Mouse (Mus musculus) kidney, postnatal 0 days (tissue): ENCODE measurements around the gene Gpc6. TPM values are rescaled to one million over a fixed set of nuclear protein-coding genes. Genes with fewer than 3 reads are reported as not detected.
A peak's percentile ranks its signal among the peaks of the same experiment; 100 is the strongest.

Experiments
- ATAC-seq: fragments of 200-750 bp; cut with Nextera tagmentation; replicated peaks from 2 replicates; pipeline ENCODE4 v1.8.0; 2017; ENCODE audit warnings: low read depth, moderate number of reproducible peaks, moderate TSS enrichment, moderate library complexity; ENCODE audit not compliant: low FRiP score
- DNase-seq: peaks from one replicate; pipeline ENCODE4 v3.0.0-alpha.2; 2016; ENCODE audit warnings: low spot score
- H3K27ac ChIP-seq: fragments of 300-500 bp; sonication (generic); 2 replicates; pipeline ENCODE4 v1.5.1; 2014; ENCODE audit warnings: mild to moderate bottlenecking
- H3K27me3 ChIP-seq: fragments of 300-500 bp; sonication (generic); 2 replicates; pipeline ENCODE4 v1.6.1; 2014; ENCODE audit warnings: low read length, mixed read lengths; ENCODE audit not compliant: insufficient read depth
- H3K36me3 ChIP-seq: fragments of 300-500 bp; sonication (generic); 2 replicates; pipeline ENCODE4 v1.6.1; 2014; ENCODE audit warnings: low read length, mixed read lengths; ENCODE audit not compliant: insufficient read depth
- H3K4me1 ChIP-seq: fragments of 300-500 bp; sonication (generic); replicated peaks from 2 replicates; pipeline ENCODE4 v1.6.1; 2014; ENCODE audit warnings: antibody characterized with exemption, low read length, mixed read lengths; ENCODE audit not compliant: insufficient read depth
- H3K4me2 ChIP-seq: fragments of 300-500 bp; sonication (generic); 2 replicates; pipeline ENCODE4 v1.6.1; 2014; ENCODE audit warnings: mild to moderate bottlenecking, low read length, moderate library complexity, mixed read lengths
- H3K4me3 ChIP-seq: fragments of 300-500 bp; sonication (generic); replicated peaks from 2 replicates; pipeline ENCODE4 v1.5.1; 2014; ENCODE audit warnings: low read depth, low read length
- H3K9ac ChIP-seq: fragments of 300-500 bp; sonication (generic); 2 replicates; pipeline ENCODE4 v1.6.1; 2014; ENCODE audit warnings: low read depth, low read length
- H3K9me3 ChIP-seq: fragments of 300-500 bp; sonication (generic); replicated peaks from 2 replicates; pipeline ENCODE4 v1.6.1; 2016; ENCODE audit warnings: low read length, inconsistent platforms, mixed read lengths
- CTCF ChIP-seq: IDR thresholded peaks from 2 replicates; pipeline ENCODE4 v1.5.1; 2016; ENCODE audit warnings: antibody characterized with exemption, low read depth, mild to moderate bottlenecking, moderate library complexity
- WGBS: fragments of 180-500 bp; shearing (Covaris S2); extraction: QIAGEN DNeasy Blood & Tissue Kit; methylation state at CpG from one replicate; pipeline ENCODE4 v1.1.7; 2014; 5-methylcytosine and 5-hydroxymethylcytosine counted together
- polyA plus RNA-seq: library from polyadenylated mRNA; unstranded; fragments of >200 nt; fragmentation: Nextera tagmentation; extraction: Ambion mirVana; gene quantifications from 2 replicates; pipeline ENCODE4 v1.2.1, GENCODE M21; 2015

Gpc6 gene
- polyA plus RNA-seq, 1 experiment from 2014 or later: 46.4 TPM

- Histone ChIP-seq H3K4me1 (no peaks in the 10 kb centered on the region), H3K4me3 (no peak overlapping the region), H3K9me3 (no peaks in the 10 kb centered on the region), H3K27me3 (no peaks in the 10 kb centered on the region), H3K4me2 (no peak overlapping the region), H3K27ac (no peak overlapping the region), H3K36me3 (no peaks in the 10 kb centered on the region), H3K9ac (no peak overlapping the region)
- DNase-seq (no peak), ATAC-seq (no peak)
- no peak for TF ChIP-seq CTCF
- 77% methylated on average over 3 of the region's 3 CpGs for WGBS
Observed at GRCm38 (mm10) chr14:117679926-117680325, 754.8 kb downstream of the Gpc6 start.

GRCm38 (mm10) chr14:117681321-117681921 is 756.3 kb downstream of the Gpc6 start:
- DNase-seq (peak; percentile 80), ATAC-seq (peak; percentile 61; the same call in 1 of the 2 replicates)
- 18% methylated on average over 5 of the region's 5 CpGs for WGBS
- H3K36me3 ChIP-seq: no peaks in the 10 kb centered on the region
- no peaks in the 10 kb centered on the region for H3K27me3 ChIP-seq
- H3K9me3 ChIP-seq: no peaks in the 10 kb centered on the region
- TF ChIP-seq CTCF: no peak
- no peaks in the 10 kb centered on the region for H3K4me1 ChIP-seq
- H3K4me2 ChIP-seq: no peak overlapping the region
- no peak overlapping the region for H3K27ac ChIP-seq
- H3K9ac ChIP-seq: no peak overlapping the region
- no peak overlapping the region for H3K4me3 ChIP-seq

- H3K4me1 ChIP-seq: no peaks in the 10 kb centered on the region
- H3K4me3 ChIP-seq: no peak overlapping the region
- DNase-seq: no peak
- WGBS: 95% methylated on average over 4 of the region's 4 CpGs
- no peaks in the 10 kb centered on the region for H3K36me3 ChIP-seq
- no peaks in the 10 kb centered on the region for H3K27me3 ChIP-seq
- H3K27ac ChIP-seq: no peak overlapping the region
- TF ChIP-seq CTCF: no peak
- H3K4me2 ChIP-seq: no peak overlapping the region
- no peak overlapping the region for H3K9ac ChIP-seq
- no peak for ATAC-seq
- H3K9me3 ChIP-seq: no peaks in the 10 kb centered on the region
Observed at GRCm38 (mm10) chr14:117683149-117683548, 758.0 kb downstream of the Gpc6 start.

- Histone ChIP-seq H3K27me3 (no peaks in the 10 kb centered on the region), H3K36me3 (no peaks in the 10 kb centered on the region), H3K9ac (no peak overlapping the region), H3K9me3 (no peaks in the 10 kb centered on the region), H3K27ac (no peak overlapping the region), H3K4me3 (no peak overlapping the region), H3K4me1 (no peaks in the 10 kb centered on the region), H3K4me2 (no peak overlapping the region)
- TF ChIP-seq CTCF: no peak
- no peak for ATAC-seq
- WGBS: 84% methylated on average over 6 of the region's 6 CpGs
- no peak for DNase-seq
Observed at GRCm38 (mm10) chr14:117689848-117690247, 764.7 kb downstream of the Gpc6 start.

- ATAC-seq (no peak), DNase-seq (no peak)
- no peak overlapping the region for H3K27ac ChIP-seq
- no peak overlapping the region for H3K4me2 ChIP-seq
- H3K9me3 ChIP-seq: no peaks in the 10 kb centered on the region
- WGBS: 90% methylated on average over 8 of the region's 8 CpGs
- no peaks in the 10 kb centered on the region for H3K27me3 ChIP-seq
- no peaks in the 10 kb centered on the region for H3K36me3 ChIP-seq
- H3K4me3 ChIP-seq: no peak overlapping the region
- H3K4me1 ChIP-seq: no peaks in the 10 kb centered on the region
- no peak for TF ChIP-seq CTCF
- H3K9ac ChIP-seq: no peak overlapping the region
Observed at GRCm38 (mm10) chr14:117695565-117695964, 770.5 kb downstream of the Gpc6 start.

DNA sequence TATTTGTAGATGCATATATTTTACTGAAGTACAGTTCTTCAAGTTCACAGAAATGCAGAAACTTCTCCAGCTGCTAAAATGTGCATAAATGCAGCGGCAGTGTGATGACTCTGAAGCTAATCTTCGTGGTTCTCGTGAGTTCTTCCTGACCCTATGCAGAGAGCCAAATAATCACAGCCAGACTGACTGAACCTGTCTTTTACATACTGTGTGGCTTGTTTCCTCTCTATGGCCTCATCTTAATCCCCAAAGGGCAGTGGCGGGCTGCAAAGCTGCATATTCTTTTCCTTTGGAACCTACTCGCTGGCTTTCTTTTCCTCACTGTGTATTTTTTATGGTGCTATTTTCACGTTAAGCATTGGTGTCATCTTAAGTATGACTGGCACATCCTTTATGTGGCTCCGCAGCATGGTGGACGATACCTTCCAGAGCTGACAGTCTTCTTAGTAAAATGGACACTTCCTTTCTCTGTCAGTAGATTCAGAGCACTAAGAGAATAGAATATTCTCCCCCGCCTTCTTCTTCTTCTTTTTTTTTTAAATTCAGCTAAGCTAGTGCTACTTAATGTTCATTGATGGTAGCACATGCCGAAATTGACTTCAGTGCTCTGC is 775.7 kb downstream of the Gpc6 start:
- DNase-seq (no peak), ATAC-seq (no peak)
- Histone ChIP-seq H3K27ac (no peak overlapping the region), H3K9ac (no peak overlapping the region), H3K4me3 (no peak overlapping the region), H3K4me1 (no peaks in the 10 kb centered on the region), H3K9me3 (no peaks in the 10 kb centered on the region), H3K36me3 (no peaks in the 10 kb centered on the region), H3K4me2 (no peak overlapping the region), H3K27me3 (no peaks in the 10 kb centered on the region)
- no peak for TF ChIP-seq CTCF
- 93% methylated on average over 10 of the region's 10 CpGs for WGBS
